Mouse (Mus musculus): ENCODE measurements around the gene Carmil2. TPM values are rescaled to one million over a fixed set of nuclear protein-coding genes. Genes with fewer than 3 reads are reported as not detected.

Carmil2 gene
- polyA plus RNA-seq, 1 experiment from 2014 or later = 0.41 TPM

GRCm38 (mm10) chr8:105648929-105649328 is 37.1 kb upstream of the Carmil2 start:
- Histone ChIP-seq H3K36me3 (ENCODE audit: control insufficient read depth, insufficient read depth, low read length) (peaks cover 66% of the 10 kb centered on the region), H3K4me3 (ENCODE audit: control insufficient read depth in 1 of 2, insufficient read depth in 1 of 2, low read depth in 1 of 2, low read length in 2 of 2) (no peak overlapping the region), H3K27me3 (ENCODE audit: control insufficient read depth, insufficient read depth, low read length) (no peaks in the 10 kb centered on the region), H3K9me3 (ENCODE audit: control insufficient read depth, low read length) (no peaks in the 10 kb centered on the region), H3K27ac (replicated peaks in 1 of 2; ENCODE audit: control insufficient read depth in 1 of 2, insufficient read depth in 1 of 2, low read depth in 2 of 2, low read length in 2 of 2) (no peak overlapping the region), H3K9ac (ENCODE audit: low read length) (no peak overlapping the region), H3K4me2 (ENCODE audit: low read length) (no peak overlapping the region), H3K4me1 (ENCODE audit: control insufficient read depth in 2 of 2, insufficient read depth in 2 of 2, low read length in 2 of 2) (no peaks in the 10 kb centered on the region)
- WGBS = 89% methylated on average over 1 of the region's 1 CpGs
- no peak for ATAC-seq (ENCODE audit: insufficient number of reproducible peaks, insufficient read depth, low FRiP score, low read depth)

- no peak for ATAC-seq (ENCODE audit: insufficient number of reproducible peaks, insufficient read depth, low FRiP score, low read depth)
- Histone ChIP-seq H3K9me3 (ENCODE audit: control insufficient read depth, low read length) (no peaks in the 10 kb centered on the region), H3K27ac (replicated peaks in 1 of 2; ENCODE audit: control insufficient read depth in 1 of 2, insufficient read depth in 1 of 2, low read depth in 2 of 2, low read length in 2 of 2) (no peak overlapping the region), H3K27me3 (ENCODE audit: control insufficient read depth, insufficient read depth, low read length) (no peaks in the 10 kb centered on the region), H3K4me2 (ENCODE audit: low read length) (no peak overlapping the region), H3K9ac (ENCODE audit: low read length) (no peak overlapping the region), H3K36me3 (ENCODE audit: control insufficient read depth, insufficient read depth, low read length) (peaks cover 16% of the 10 kb centered on the region), H3K4me3 (ENCODE audit: control insufficient read depth in 1 of 2, insufficient read depth in 1 of 2, low read depth in 1 of 2, low read length in 2 of 2) (no peak overlapping the region), H3K4me1 (ENCODE audit: control insufficient read depth in 2 of 2, insufficient read depth in 2 of 2, low read length in 2 of 2) (no peaks in the 10 kb centered on the region)
Measured at GRCm38 (mm10) chr8:105657641-105658040, 28.4 kb upstream of the Carmil2 start.

- ATAC-seq (ENCODE audit: insufficient number of reproducible peaks, insufficient read depth, low FRiP score, low read depth) = no peak
- Histone ChIP-seq H3K9ac (ENCODE audit: low read length) (no peak overlapping the region), H3K4me3 (ENCODE audit: control insufficient read depth in 1 of 2, insufficient read depth in 1 of 2, low read depth in 1 of 2, low read length in 2 of 2) (no peak overlapping the region), H3K4me2 (ENCODE audit: low read length) (no peak overlapping the region), H3K27ac (replicated peaks in 1 of 2; ENCODE audit: control insufficient read depth in 1 of 2, insufficient read depth in 1 of 2, low read depth in 2 of 2, low read length in 2 of 2) (no peak overlapping the region), H3K36me3 (ENCODE audit: control insufficient read depth, insufficient read depth, low read length) (peaks cover 29% of the 10 kb centered on the region), H3K27me3 (ENCODE audit: control insufficient read depth, insufficient read depth, low read length) (no peaks in the 10 kb centered on the region), H3K4me1 (ENCODE audit: control insufficient read depth in 2 of 2, insufficient read depth in 2 of 2, low read length in 2 of 2) (no peaks in the 10 kb centered on the region), H3K9me3 (ENCODE audit: control insufficient read depth, low read length) (no peaks in the 10 kb centered on the region)
- WGBS = 73% methylated on average over 3 of the region's 3 CpGs
Measured at GRCm38 (mm10) chr8:105661167-105661566, 24.9 kb upstream of the Carmil2 start.

GRCm38 (mm10) chr8:105677891-105678290 is 8.2 kb upstream of the Carmil2 start:
- H3K27ac ChIP-seq (replicated peaks in 1 of 2; ENCODE audit: control insufficient read depth in 1 of 2, insufficient read depth in 1 of 2, low read depth in 2 of 2, low read length in 2 of 2) = no peak overlapping the region
- no peaks in the 10 kb centered on the region for H3K4me1 ChIP-seq (ENCODE audit: control insufficient read depth in 2 of 2, insufficient read depth in 2 of 2, low read length in 2 of 2)
- no peaks in the 10 kb centered on the region for H3K27me3 ChIP-seq (ENCODE audit: control insufficient read depth, insufficient read depth, low read length)
- ATAC-seq (ENCODE audit: insufficient number of reproducible peaks, insufficient read depth, low FRiP score, low read depth) = no peak
- no peak overlapping the region for H3K4me2 ChIP-seq (ENCODE audit: low read length)
- H3K36me3 ChIP-seq (ENCODE audit: control insufficient read depth, insufficient read depth, low read length) = peaks cover 98% of the 10 kb centered on the region
- 87% methylated on average over 1 of the region's 1 CpGs for WGBS
- H3K9ac ChIP-seq (ENCODE audit: low read length) = no peak overlapping the region
- no peak overlapping the region for H3K4me3 ChIP-seq (ENCODE audit: control insufficient read depth in 1 of 2, insufficient read depth in 1 of 2, low read depth in 1 of 2, low read length in 2 of 2)
- no peaks in the 10 kb centered on the region for H3K9me3 ChIP-seq (ENCODE audit: control insufficient read depth, low read length)

- no peak overlapping the region for H3K4me3 ChIP-seq (ENCODE audit: control insufficient read depth in 1 of 2, insufficient read depth in 1 of 2, low read depth in 1 of 2, low read length in 2 of 2)
- H3K4me1 ChIP-seq (ENCODE audit: control insufficient read depth in 2 of 2, insufficient read depth in 2 of 2, low read length in 2 of 2) = peaks cover 0 to 10% of the 10 kb centered on the region in 2 experiments; a peak in 1 of 4 replicates
- peak overlapping the region; percentile 48; the same call in 1 of the 2 replicates for H3K4me2 ChIP-seq (ENCODE audit: low read length)
- no peak for ATAC-seq (ENCODE audit: insufficient number of reproducible peaks, insufficient read depth, low FRiP score, low read depth)
- WGBS = 73% methylated on average over 7 of the region's 7 CpGs
- peaks cover 43% of the 10 kb centered on the region for H3K36me3 ChIP-seq (ENCODE audit: control insufficient read depth, insufficient read depth, low read length)
- no peak overlapping the region for H3K27ac ChIP-seq (replicated peaks in 1 of 2; ENCODE audit: control insufficient read depth in 1 of 2, insufficient read depth in 1 of 2, low read depth in 2 of 2, low read length in 2 of 2)
- H3K9me3 ChIP-seq (ENCODE audit: control insufficient read depth, low read length) = no peaks in the 10 kb centered on the region
- H3K27me3 ChIP-seq (ENCODE audit: control insufficient read depth, insufficient read depth, low read length) = peaks cover 14% of the 10 kb centered on the region
- no peak overlapping the region for H3K9ac ChIP-seq (ENCODE audit: low read length)
Measured at GRCm38 (mm10) chr8:105685325-105685724, 749 bp upstream of the Carmil2 start.

GRCm38 (mm10) chr8:105686551-105686950 is 477 bp downstream of the Carmil2 start:
- Histone ChIP-seq H3K9ac (ENCODE audit: low read length) (no peak overlapping the region), H3K4me2 (ENCODE audit: low read length) (no peak overlapping the region), H3K27ac (replicated peaks in 1 of 2; ENCODE audit: control insufficient read depth in 1 of 2, insufficient read depth in 1 of 2, low read depth in 2 of 2, low read length in 2 of 2) (no peak overlapping the region), H3K4me1 (ENCODE audit: control insufficient read depth in 2 of 2, insufficient read depth in 2 of 2, low read length in 2 of 2) (peaks cover 0 to 10% of the 10 kb centered on the region in 2 experiments; a peak in 1 of 4 replicates), H3K9me3 (ENCODE audit: control insufficient read depth, low read length) (no peaks in the 10 kb centered on the region), H3K27me3 (ENCODE audit: control insufficient read depth, insufficient read depth, low read length) (peaks cover 15% of the 10 kb centered on the region), H3K4me3 (ENCODE audit: control insufficient read depth in 1 of 2, insufficient read depth in 1 of 2, low read depth in 1 of 2, low read length in 2 of 2) (no peak overlapping the region), H3K36me3 (ENCODE audit: control insufficient read depth, insufficient read depth, low read length) (peaks cover 31% of the 10 kb centered on the region)
- no peak for ATAC-seq (ENCODE audit: insufficient number of reproducible peaks, insufficient read depth, low FRiP score, low read depth)
- 63% methylated on average over 6 of the region's 6 CpGs for WGBS

- no peak for ATAC-seq (ENCODE audit: insufficient number of reproducible peaks, insufficient read depth, low FRiP score, low read depth)
Measured at GRCm38 (mm10) chr8:105687512-105687911, 1.4 kb downstream of the Carmil2 start.

GRCm38 (mm10) chr8:105688242-105688752 is 2.2 kb downstream of the Carmil2 start:
- Histone ChIP-seq H3K27ac (replicated peaks in 1 of 2; ENCODE audit: control insufficient read depth in 1 of 2, insufficient read depth in 1 of 2, low read depth in 2 of 2, low read length in 2 of 2) (no peak overlapping the region), H3K4me3 (ENCODE audit: control insufficient read depth in 1 of 2, insufficient read depth in 1 of 2, low read depth in 1 of 2, low read length in 2 of 2) (no peak overlapping the region), H3K9me3 (ENCODE audit: control insufficient read depth, low read length) (peaks cover 4% of the 10 kb centered on the region; the same call in 1 of the 2 replicates), H3K36me3 (ENCODE audit: control insufficient read depth, insufficient read depth, low read length) (peaks cover 13% of the 10 kb centered on the region), H3K4me1 (ENCODE audit: control insufficient read depth in 2 of 2, insufficient read depth in 2 of 2, low read length in 2 of 2) (peaks cover 0 to 10% of the 10 kb centered on the region in 2 experiments; a peak in 1 of 4 replicates), H3K4me2 (ENCODE audit: low read length) (no peak overlapping the region), H3K9ac (ENCODE audit: low read length) (no peak overlapping the region), H3K27me3 (ENCODE audit: control insufficient read depth, insufficient read depth, low read length) (peaks cover 15% of the 10 kb centered on the region)
- no peak for ATAC-seq (ENCODE audit: insufficient number of reproducible peaks, insufficient read depth, low FRiP score, low read depth)
- WGBS = 32% methylated on average over 14 of the region's 14 CpGs

More at GRCm38 (mm10) chr8:105687512-105687911, 1.4 kb downstream of the Carmil2 start:
- Histone ChIP-seq H3K27ac (replicated peaks in 1 of 2; ENCODE audit: control insufficient read depth in 1 of 2, insufficient read depth in 1 of 2, low read depth in 2 of 2, low read length in 2 of 2) (no peak overlapping the region), H3K9me3 (ENCODE audit: control insufficient read depth, low read length) (no peaks in the 10 kb centered on the region), H3K27me3 (ENCODE audit: control insufficient read depth, insufficient read depth, low read length) (peaks cover 15% of the 10 kb centered on the region), H3K4me1 (ENCODE audit: control insufficient read depth in 2 of 2, insufficient read depth in 2 of 2, low read length in 2 of 2) (peaks cover 0 to 10% of the 10 kb centered on the region in 2 experiments; a peak in 1 of 4 replicates), H3K4me2 (ENCODE audit: low read length) (no peak overlapping the region), H3K36me3 (ENCODE audit: control insufficient read depth, insufficient read depth, low read length) (peaks cover 21% of the 10 kb centered on the region), H3K9ac (ENCODE audit: low read length) (no peak overlapping the region), H3K4me3 (ENCODE audit: control insufficient read depth in 1 of 2, insufficient read depth in 1 of 2, low read depth in 1 of 2, low read length in 2 of 2) (no peak overlapping the region)
- 58% methylated on average over 8 of the region's 8 CpGs for WGBS
